Mouse (Mus musculus): ENCODE data around the gene Zfp207.

- TF ChIP-seq CTCF (conservative IDR thresholded peaks at IDR 0.05; ENCODE audit: low read length) = no peak
- TF ChIP-seq NANOG (IDR thresholded peaks at IDR 0.05; ENCODE audit: borderline replicate concordance, low read length) = no peak
- TF ChIP-seq POU5F1 (IDR thresholded peaks at IDR 0.05; ENCODE audit: borderline replicate concordance, low read length) = no peak
Measured at GRCm38 (mm10) chr11:80420202-80420984, 37.3 kb downstream of the Zfp207 start.
